Mouse (Mus musculus): ENCODE data around the gene Wdr77.

DNA sequence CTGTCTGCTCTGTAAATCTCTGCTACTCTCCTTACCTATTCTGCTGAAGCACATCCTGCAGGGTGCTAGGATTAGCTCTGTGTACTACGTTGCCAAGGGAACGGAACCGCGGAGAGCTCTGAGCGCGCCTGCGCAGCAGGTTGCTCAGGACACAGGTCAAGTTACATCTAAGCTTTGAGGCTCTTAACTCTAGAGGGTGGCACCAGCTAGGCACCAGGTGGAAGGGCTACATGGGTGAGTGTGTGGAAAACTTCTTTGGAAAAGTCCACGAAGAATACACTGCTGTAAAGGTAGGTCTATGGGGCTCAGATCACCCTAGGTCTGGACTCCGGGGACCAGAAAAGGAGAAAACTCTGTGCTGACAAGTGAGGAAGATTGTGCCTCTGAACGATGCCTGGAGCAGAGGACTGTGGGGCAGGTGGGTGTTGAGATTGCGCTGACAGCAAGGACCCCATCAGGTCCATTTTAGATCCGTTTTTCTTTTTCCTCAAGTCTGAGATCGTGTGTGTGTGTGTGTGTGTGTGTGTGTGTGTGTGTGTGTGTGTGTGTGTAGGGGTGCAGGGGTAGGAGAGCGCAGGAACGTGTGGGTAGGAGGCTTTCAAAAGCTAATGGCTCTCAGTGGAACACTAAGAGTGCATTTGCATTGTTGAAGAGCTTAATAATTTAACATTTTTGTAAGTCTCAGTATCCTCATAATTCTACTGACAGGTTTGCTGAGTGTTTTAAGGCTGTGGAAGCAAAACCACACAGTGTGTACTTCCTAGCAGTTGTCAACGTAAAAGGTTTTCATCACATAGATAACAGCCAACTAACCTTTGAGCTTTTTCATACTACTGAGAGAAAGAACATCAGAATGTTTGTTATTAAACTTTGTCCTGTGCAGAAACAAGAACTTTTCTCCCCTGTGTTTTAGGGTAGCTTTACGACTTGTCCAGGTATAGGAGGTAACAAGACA is 42.5 kb downstream of the Wdr77 start:
- TF ChIP-seq CTCF (IDR thresholded peaks at IDR 0.05; ENCODE audit: low read depth): no peak
- TF ChIP-seq EP300 (IDR thresholded peaks at IDR 0.05; ENCODE audit: low read depth): no peak
